9 mouse cellular contexts compared by ENCODE assay signal in the genomic region with DNA sequence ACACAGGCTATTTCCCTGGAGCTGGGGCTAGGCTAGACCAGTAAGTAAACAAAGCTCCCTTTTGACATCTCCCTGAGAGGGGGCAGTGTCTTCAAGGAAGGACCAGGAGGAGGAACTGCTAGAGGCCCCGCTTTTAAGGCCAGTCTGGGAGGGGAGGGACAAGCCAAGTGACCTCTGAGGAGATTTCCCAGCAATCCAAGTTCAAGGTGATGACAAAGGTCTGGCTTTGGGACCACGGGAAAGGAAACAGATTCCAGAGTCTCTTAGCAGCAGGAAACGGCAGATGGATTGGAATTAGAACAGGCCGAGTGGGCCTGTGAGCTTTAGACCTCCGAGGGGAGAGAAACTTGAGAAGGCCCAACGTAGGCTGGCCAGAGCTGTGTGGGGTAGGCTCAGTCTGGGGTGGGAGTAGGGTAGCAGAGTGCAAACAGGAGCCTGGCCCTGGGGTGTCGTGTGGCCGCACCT.
DNase-seq lines count a peak whose midpoint lies in the region; ATAC-seq lines count a peak whose summit lies in the region.
"Had no signal": no experiment of that assay in that cellular context is flagged by ENCODE, and none has a peak within 500 bp of the region (broad histone marks: within the 10 kb centered on the region; RNA-seq: fewer than 3 reads in every experiment).

No protein-coding gene starts in this region.

- H3K27me3 ChIP-seq in midbrain, embryonic 16.5 days (ENCODE audit: control insufficient read depth, insufficient read depth, low read depth, low read length), result no peaks in the 10 kb centered on the region
- H3K27me3 ChIP-seq in midbrain, embryonic 13.5 days, result no peaks in the 10 kb centered on the region
- H3K27me3 ChIP-seq in stomach, embryonic 15.5 days (replicated peaks), result no peaks in the 10 kb centered on the region
- H3K27me3 ChIP-seq: Patski had no signal

- H3K9ac ChIP-seq in midbrain, embryonic 16.5 days (ENCODE audit: low read depth, low read length), result no peak overlapping the region
- no peak overlapping the region for H3K9ac ChIP-seq in midbrain, embryonic 13.5 days (replicated peaks)
- no peak overlapping the region for H3K9ac ChIP-seq in stomach, embryonic 15.5 days

- peak; percentile 51; the same call in 1 of the 2 replicates for ATAC-seq in midbrain, embryonic 16.5 days
- ATAC-seq in midbrain, embryonic 13.5 days, result no peak
- peak; percentile 45; the same call in 1 of the 2 replicates for ATAC-seq in stomach, embryonic 15.5 days (ENCODE audit: insufficient read depth, low FRiP score, low read depth)

- no peaks in the 10 kb centered on the region for H3K9me3 ChIP-seq in midbrain, embryonic 16.5 days (replicated peaks; ENCODE audit: control insufficient read depth, low read length, poor library complexity, severe bottlenecking)
- no peaks in the 10 kb centered on the region for H3K9me3 ChIP-seq in midbrain, embryonic 13.5 days
- H3K9me3 ChIP-seq in stomach, embryonic 15.5 days, result no peaks in the 10 kb centered on the region

- H3K27ac ChIP-seq in midbrain, embryonic 16.5 days (ENCODE audit: low read length), result no peak overlapping the region
- no peak overlapping the region for H3K27ac ChIP-seq in midbrain, embryonic 13.5 days
- peak overlapping the region; percentile 74 for H3K27ac ChIP-seq in stomach, embryonic 15.5 days

- WGBS in midbrain, embryonic 16.5 days, result 52% methylated on average over 8 of the region's 8 CpGs
- 48% methylated on average over 8 of the region's 8 CpGs for WGBS in midbrain, embryonic 13.5 days
- WGBS in stomach, embryonic 15.5 days, result 17% methylated on average over 8 of the region's 8 CpGs

- H3K4me1 ChIP-seq in midbrain, embryonic 16.5 days (ENCODE audit: control insufficient read depth, insufficient read depth, low read length), result no peaks in the 10 kb centered on the region
- H3K4me1 ChIP-seq in midbrain, embryonic 13.5 days (replicated peaks), result 0 out of 2 replicates have a peak, but pooled peaks cover 7% of the 10 kb centered on the region
- H3K4me1 ChIP-seq in stomach, embryonic 15.5 days, result peaks cover 12% of the 10 kb centered on the region; the same call in 1 of the 2 replicates

- no peaks in the 10 kb centered on the region for H3K36me3 ChIP-seq in midbrain, embryonic 16.5 days (ENCODE audit: control insufficient read depth, insufficient read depth, low read length)
- no peaks in the 10 kb centered on the region for H3K36me3 ChIP-seq in midbrain, embryonic 13.5 days
- H3K36me3 ChIP-seq in stomach, embryonic 15.5 days, result no peaks in the 10 kb centered on the region

- intact Hi-C loops in heart, postnatal 14 days (cut with DNase I), result no loop called here

- peak; percentile 46 to 70 for DNase-seq in heart, postnatal 14 days
- peak; percentile 67 for DNase-seq in kidney, postnatal 14 days
- no peak for DNase-seq in urinary bladder, postnatal 10 days (ENCODE audit: low spot score)
- DNase-seq in cerebellum, postnatal 36 days, result no peak
- no peak for DNase-seq in frontal cortex, postnatal 25 days (ENCODE audit: low spot score in 2 of 2)

- no peak overlapping the region for H3K4me3 ChIP-seq in midbrain, embryonic 16.5 days (ENCODE audit: low read depth, low read length)
- H3K4me3 ChIP-seq in midbrain, embryonic 13.5 days (replicated peaks), result no peak overlapping the region
- no peak overlapping the region for H3K4me3 ChIP-seq in stomach, embryonic 15.5 days (replicated peaks)

- no peak overlapping the region for H3K4me2 ChIP-seq in midbrain, embryonic 16.5 days (ENCODE audit: low read length)
- H3K4me2 ChIP-seq in midbrain, embryonic 13.5 days (replicated peaks), result no peak overlapping the region
- H3K4me2 ChIP-seq in stomach, embryonic 15.5 days, result no peak overlapping the region

Comparison
In these comparisons a context has a peak if more than half of its experiments do, and no peak if none do; other contexts are left out.
1. DNase-seq: peak in heart, postnatal 14 days (2 of 2) and kidney, postnatal 14 days (single experiment); none in urinary bladder, postnatal 10 days (single experiment), cerebellum, postnatal 36 days (0 of 2) and frontal cortex, postnatal 25 days (0 of 2).